Mouse (Mus musculus) ES-Bruce4 (cell line): ENCODE measurements around the gene A030005L19Rik.

Experiments
- EP300 ChIP-seq: IDR thresholded peaks from 2 replicates; pipeline ENCODE4 v1.6.1; 2011; ENCODE audit warnings: low read depth, low read length; ENCODE audit not compliant: insufficient read depth
- POLR2A ChIP-seq: IDR thresholded peaks from one replicate; pipeline ENCODE4 v1.8.1; 2011; ENCODE audit warnings: low read length; ENCODE audit not compliant: insufficient read depth

DNA sequence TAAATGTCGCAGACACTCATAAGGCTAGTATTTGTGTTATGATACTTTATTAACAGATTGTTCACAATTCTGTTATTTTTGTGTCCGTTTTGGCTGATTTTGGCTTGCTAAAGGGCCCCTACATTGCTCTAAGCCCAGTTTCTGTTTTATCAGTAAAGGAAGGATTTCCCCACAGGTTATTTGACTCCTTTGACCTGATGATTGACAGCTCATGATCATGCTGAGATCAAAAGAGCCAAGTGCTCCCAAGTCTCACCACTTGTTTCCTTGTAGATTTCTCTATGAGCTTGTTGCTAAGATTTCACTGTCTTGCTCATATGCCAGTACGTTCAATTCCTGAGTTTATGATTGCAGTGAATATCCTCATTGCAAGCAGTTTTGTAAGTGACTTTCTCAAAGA lies 42.9 kb upstream of the A030005L19Rik start:
- TF ChIP-seq POLR2A: no peak
- no peak for TF ChIP-seq EP300
